ENCODE assay signal across 24 mouse cellular contexts in the genomic region with DNA sequence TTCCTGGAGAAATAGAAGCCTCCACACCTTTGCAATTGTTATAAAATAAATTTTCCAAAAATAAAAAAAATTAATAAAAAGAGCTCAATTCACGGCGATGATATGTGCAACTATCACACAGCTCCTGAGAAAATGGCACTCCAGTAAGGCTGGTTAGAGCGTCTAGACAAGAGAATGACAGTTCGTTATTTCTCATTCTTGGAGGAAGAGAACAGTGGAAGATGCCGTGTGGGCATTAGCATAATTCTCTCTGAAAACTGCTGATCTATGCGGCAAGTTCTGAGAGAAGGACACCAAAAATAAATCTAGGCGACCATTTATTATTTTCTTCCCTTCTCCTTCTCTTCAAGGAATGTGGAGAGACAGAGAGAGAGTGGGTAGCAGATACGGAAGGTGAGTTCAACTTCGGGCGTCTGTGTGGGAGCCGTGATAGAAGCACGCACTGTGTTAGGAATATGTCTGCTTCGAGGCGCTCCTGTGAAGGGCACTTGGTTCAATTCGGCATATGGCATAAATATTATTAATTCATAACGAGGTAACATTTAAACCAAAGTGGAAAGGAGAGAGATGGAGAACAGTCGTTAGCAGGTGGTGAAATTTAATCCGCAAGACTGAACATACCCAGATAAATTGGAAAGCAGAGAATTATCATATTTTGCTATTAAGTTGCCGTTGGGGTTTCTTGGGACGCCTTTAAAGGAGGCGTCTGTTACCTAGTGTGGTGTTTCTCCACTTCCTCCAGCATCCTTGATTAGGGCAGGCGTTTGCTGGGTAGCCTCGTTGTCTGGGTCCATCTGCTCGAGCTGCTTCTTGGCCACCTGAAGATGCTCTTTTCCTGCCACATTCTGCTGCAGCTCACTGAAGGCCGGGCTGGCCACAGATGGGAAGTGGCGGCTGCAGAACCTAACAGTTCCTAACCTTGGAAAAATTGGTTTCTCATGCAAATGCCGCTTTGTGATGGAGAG.
A peak's percentile ranks its signal among the peaks of the same experiment; 100 is the strongest.
DNase-seq lines count a peak whose midpoint lies in the region; ATAC-seq and TF ChIP-seq lines count a peak whose summit lies in the region.
"Had no signal": no experiment of that assay in that cellular context is flagged by ENCODE, and none has a peak within 500 bp of the region (broad histone marks: within the 10 kb centered on the region; RNA-seq: fewer than 3 reads in every experiment).

No protein-coding gene starts in this region.

- no peak for DNase-seq in frontal cortex, postnatal 10 days (ENCODE audit: low spot score in 2 of 2)
- peak; percentile 88 for DNase-seq in brain, adult 2 months (ENCODE audit: low read depth, low spot score)
- peak; percentile 78 for DNase-seq in cerebellum, adult 11-12 months
- peak; percentile 72 to 73 for DNase-seq in cerebellum, postnatal 14 days
- no peak for DNase-seq in ovary, adult 18-20 months (ENCODE audit: low spot score)
- DNase-seq in layer of hippocampus, postnatal 36 days = no peak
- DNase-seq in kidney, adult 2 months = no peak
- DNase-seq: B cell, adult 2 months; gastrocnemius, postnatal 14 days; heart, adult 18-20 months; heart, postnatal 36 days; kidney, adult 8-10 months; kidney, postnatal 14 days; lung, adult 18-20 months; lung, postnatal 14 days; thymus, postnatal 14 days had no signal

- H3K4me3 ChIP-seq in kidney, adult 2 months (ENCODE audit: insufficient read depth, low read depth, low read length) = no peak overlapping the region
- H3K4me3 ChIP-seq: embryonic facial prominence, embryonic 10.5 days; heart, embryonic 13.5 days; layer of hippocampus, adult 2 months; left cerebral cortex, adult 2 months; limb, embryonic 10.5 days; megakaryocyte, embryonic 14.5 days had no signal

- H3K27me3 ChIP-seq in kidney, adult 2 months (replicated peaks; ENCODE audit: control insufficient read depth, insufficient read depth, low read length) = no peaks in the 10 kb centered on the region; the same call in 1 of the 2 replicates
- H3K27me3 ChIP-seq: megakaryocyte, embryonic 14.5 days had no signal

- 86% methylated on average over 27 of the region's 27 CpGs for WGBS in kidney, adult 2 months

- H3K36me3 ChIP-seq in kidney, adult 2 months (ENCODE audit: control insufficient read depth, insufficient read depth, low read length) = no peaks in the 10 kb centered on the region
- H3K36me3 ChIP-seq: embryonic facial prominence, embryonic 10.5 days; heart, embryonic 13.5 days; limb, embryonic 10.5 days had no signal

- no peak for TF ChIP-seq CTCF in kidney, adult 2 months (conservative IDR thresholded peaks at IDR 0.05; ENCODE audit: insufficient read depth, insufficient read length, low read depth, low read length)

- H3K4me1 ChIP-seq in kidney, adult 2 months (ENCODE audit: control insufficient read depth, insufficient read depth, low read length) = no peaks in the 10 kb centered on the region
- H3K4me1 ChIP-seq: embryonic facial prominence, embryonic 10.5 days had no signal

- H3K27ac ChIP-seq in kidney, adult 2 months (ENCODE audit: insufficient read depth, low read depth, low read length) = no peak overlapping the region
- H3K27ac ChIP-seq: embryonic facial prominence, embryonic 10.5 days; heart, embryonic 13.5 days; layer of hippocampus, adult 2 months; left cerebral cortex, adult 2 months; limb, embryonic 10.5 days had no signal

- ATAC-seq in frontal cortex, adult (ENCODE audit: low TSS enrichment) = peak; percentile 69
- ATAC-seq: inflammation-experienced regulatory T-cells, adult 6 months had no signal

- no peak for TF ChIP-seq POLR2A in kidney, adult 2 months (IDR thresholded peaks at IDR 0.05; ENCODE audit: low read depth, low read length)

Comparison
In these comparisons a context has a peak if more than half of its experiments do, and no peak if none do; other contexts are left out.
1. DNase-seq: peak in brain, adult 2 months (single experiment), cerebellum, adult 11-12 months (single experiment) and cerebellum, postnatal 14 days (2 of 2); none in frontal cortex, postnatal 10 days (0 of 2), ovary, adult 18-20 months (single experiment), layer of hippocampus, postnatal 36 days (0 of 2) and kidney, adult 2 months (single experiment).